Mouse (Mus musculus): Measurements from ENCODE around the gene Ppfia3.
"Not testable (repeated sequence)": the region's sequence is repeated elsewhere in the genome, so short reads cannot be mapped to it uniquely, and the experiment has no call there.

Gene Ppfia3

GRCm38 (mm10) chr7:45395129-45395541 is 28.3 kb upstream of the Ppfia3 start:
- in situ Hi-C loops (cut with MboI, MseI) = no loop called here

- in situ Hi-C loops (cut with MboI, MseI) = no loop called here
Measured at GRCm38 (mm10) chr7:45386077-45386476, 19.3 kb upstream of the Ppfia3 start.

DNA sequence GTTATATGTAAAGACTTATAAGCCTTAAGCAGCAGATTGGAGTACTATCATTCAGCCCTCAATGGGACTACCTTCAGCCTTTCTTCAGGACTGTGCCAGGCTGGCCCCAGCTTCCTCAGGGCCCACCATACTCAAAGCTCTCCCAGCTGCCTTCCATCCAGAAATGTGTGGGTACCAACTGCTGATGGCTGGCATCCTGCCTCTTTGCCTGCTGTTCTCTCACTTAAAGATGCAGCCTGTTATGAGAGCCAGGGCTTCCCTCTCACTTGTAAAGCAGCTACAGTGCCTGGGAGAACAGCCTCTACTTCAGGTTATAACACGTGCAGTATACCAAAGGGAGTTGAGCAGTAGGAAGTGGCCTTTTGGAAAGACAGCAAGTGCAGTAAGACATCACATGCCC is 9.2 kb upstream of the Ppfia3 start:
- in situ Hi-C loops (cut with MboI, MseI) = no loop called here

DNA sequence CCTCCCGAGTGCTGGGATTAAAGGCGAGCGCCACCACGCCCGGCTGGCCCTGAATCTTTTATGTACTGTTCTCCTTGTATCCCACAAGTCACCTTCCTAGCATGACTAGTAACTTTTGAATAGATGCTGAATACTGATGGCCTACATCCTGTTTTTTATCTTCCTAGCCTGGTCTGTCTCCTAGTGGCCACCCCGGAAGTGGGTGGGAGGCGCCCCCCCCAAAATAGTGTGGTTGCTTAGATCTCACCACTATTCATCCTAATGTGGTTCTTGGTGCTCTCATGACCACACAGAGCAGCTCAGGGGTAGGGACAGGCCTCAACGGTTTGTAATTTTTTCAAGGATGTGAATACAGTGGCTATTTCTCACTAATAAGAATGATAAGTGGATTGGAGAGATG is 7.8 kb upstream of the Ppfia3 start:
- in situ Hi-C loops (cut with MboI, MseI) = no loop called here

DNA sequence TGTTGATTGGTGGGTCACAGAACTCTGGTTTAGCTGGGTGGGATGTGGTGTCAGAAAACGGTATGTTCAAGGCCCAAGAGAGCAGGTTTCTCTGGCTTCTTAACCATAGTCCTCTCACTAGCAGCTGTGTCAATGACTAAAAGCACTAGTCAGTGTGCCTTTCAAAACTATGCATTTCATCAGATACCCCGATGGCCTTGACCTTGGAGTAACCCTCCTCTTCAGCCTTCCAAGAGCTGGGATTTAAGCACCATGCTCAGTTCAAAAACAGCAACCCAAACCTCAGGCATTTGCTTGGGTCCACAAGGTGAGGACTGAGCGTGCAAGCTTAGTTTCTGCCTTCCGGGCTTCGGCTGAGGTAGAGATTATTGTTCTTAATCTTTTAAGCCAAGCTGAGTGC is 5.6 kb upstream of the Ppfia3 start:
- in situ Hi-C loops (cut with MboI, MseI) = no loop called here

DNA sequence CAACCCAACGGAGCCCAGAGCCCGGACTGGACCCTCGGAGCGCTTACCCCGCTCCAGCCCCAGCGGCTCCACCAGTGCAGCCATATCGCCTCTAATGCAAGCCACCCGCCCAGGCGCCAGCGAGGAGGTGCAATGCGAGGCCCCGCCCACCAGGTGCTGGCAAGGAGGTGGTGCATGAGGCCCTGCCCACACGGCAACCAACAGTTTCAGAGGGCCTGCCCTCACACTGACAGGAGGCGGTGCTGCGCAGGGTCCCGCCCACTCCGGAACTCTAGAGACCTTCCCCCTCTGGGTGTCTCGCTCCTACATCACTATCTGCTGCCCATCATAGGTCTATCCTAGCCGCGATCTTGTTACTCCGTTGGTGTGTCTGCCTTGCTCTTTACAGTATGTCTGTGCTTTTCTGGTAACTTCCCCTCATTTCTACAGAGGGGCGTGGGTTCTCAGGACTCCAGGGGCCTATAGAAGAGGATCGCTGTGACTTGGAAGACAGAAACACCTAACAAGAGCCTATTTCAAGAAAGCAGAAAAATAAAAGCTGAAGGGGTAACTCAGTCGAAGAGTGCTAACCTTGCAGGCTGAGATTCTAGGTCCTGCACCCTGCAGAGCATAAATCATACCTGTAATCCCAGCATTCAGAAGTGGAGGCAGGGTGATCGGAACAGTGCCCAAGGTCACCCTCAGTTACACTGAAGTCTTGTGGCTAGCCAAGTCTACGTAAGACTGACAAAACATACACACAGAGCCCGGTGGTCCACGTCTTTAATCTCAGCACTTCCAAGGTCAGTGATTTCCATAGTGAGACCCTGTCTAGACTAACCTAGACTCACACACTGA is 3.9 kb upstream of the Ppfia3 start, which contains the start of gene Lin7b:
Gene Lin7b (minus strand): TSS at position 109 of the 837 bp plus-strand sequence.
- in situ Hi-C loops (cut with MboI, MseI) = no loop called here

GRCm38 (mm10) chr7:45369836-45370474 is 3.1 kb upstream of the Ppfia3 start:
- in situ Hi-C loops (cut with MboI, MseI) = no loop called here

DNA sequence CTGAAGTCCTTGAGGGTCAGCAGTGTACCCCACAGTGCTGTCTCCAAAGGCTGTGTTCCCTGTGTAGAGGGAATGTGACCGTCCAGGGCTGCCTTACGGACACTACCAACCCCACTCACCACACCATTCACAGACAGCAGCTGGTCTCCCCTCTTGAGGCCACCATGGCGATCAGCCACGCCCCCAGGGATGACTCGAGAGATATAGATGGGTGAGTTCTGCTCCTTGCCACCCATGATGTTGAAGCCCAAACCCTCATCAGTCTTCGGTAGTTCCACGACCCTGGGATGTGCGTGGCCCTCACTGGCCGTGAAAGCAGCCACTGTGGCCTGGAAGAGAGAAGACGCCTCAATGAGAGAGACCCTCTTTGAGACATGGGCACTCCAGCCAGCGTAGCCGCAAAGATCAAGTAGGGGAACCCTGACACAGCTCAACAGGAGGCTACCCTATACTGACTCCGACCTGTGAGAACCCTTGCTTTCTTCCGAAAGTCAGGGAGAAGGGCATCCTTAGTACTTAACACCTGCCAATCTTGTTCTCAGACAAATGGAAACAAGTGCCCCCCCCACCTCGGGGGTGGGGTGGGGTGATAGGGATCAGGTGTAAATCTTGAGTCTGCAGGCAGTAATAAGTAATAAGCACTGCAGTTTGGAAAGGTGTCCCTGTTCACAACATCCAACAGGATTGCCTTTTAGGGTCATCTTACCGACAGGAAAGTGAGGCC is 2.4 kb upstream of the Ppfia3 start:
- in situ Hi-C loops (cut with MboI, MseI) = no loop called here

DNA sequence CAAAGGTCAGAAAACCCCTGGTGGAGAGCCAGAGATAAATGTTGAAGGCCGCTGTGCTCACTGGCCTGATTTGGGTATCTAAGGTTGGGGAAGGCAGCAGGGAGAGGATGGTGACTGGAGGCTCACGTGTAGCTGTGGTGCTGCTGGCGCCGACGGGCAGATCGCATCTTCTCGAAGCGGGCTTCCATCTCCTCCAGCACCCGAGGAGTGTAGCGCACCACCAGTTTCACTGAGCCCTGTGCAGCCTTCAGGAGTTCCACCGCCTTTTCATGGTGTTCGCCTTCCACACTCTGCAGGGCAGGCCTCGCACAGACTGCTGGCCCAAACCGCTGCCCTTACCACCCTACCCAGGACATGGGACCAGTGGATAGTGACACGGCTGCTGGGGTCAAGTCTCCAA is 1.4 kb upstream of the Ppfia3 start:
- in situ Hi-C loops (cut with MboI, MseI) = no loop called here

GRCm38 (mm10) chr7:45367020-45367880 is 431 bp upstream of the Ppfia3 start:
- in situ Hi-C loops (cut with MboI, MseI) = no loop called here

DNA sequence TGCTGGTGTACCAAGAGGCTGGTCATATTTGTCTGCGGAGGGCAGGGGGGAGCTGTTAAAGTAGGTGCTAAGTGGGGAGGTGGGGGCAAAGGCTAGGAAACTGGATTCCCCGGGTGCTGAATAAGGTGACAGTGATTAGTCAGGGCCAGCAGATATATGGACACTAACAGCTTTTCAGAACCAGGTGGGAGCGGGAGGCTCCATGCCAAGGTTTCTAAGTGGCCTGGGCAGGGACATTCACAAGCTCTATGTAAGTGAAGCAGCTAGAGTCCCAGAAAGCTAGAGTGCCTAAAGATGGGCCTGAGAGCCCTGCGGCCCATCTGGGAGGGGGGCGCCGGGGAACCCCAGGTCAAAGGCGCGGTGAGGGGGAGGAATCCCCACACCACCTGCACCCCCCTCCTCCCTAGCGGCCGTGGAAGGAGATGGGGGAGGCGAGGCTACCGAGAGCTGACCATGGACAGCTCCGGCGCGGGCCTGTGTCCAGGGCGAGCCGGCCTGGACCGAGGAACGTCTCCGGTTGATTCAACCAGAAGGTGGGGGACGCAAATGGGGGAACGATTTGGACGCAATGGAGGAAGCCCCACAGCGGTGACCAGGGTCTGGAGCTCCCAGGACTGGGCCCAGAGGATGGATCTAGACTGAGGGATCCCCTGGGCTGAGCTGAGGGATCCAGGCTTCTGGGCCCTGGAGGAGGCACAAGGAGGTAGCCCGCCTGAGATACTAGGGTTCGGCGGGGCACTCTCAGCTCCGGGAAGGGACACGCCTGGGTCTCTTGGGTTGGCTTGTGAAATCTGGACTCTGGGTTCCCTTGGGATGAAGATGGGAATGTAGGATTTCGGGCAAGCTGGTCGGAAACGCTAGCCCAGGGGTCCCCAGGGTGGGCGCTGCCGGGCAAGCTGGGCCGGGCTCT is 822 bp downstream of the Ppfia3 start:
- in situ Hi-C loops (cut with MboI, MseI) = no loop called here

- in situ Hi-C loops (cut with MboI, MseI) = no loop called here
Measured at GRCm38 (mm10) chr7:45363983-45364382, 2.8 kb downstream of the Ppfia3 start.

GRCm38 (mm10) chr7:45362801-45363200 is 4.0 kb downstream of the Ppfia3 start:
- in situ Hi-C loops (cut with MboI, MseI) = no loop called here

DNA sequence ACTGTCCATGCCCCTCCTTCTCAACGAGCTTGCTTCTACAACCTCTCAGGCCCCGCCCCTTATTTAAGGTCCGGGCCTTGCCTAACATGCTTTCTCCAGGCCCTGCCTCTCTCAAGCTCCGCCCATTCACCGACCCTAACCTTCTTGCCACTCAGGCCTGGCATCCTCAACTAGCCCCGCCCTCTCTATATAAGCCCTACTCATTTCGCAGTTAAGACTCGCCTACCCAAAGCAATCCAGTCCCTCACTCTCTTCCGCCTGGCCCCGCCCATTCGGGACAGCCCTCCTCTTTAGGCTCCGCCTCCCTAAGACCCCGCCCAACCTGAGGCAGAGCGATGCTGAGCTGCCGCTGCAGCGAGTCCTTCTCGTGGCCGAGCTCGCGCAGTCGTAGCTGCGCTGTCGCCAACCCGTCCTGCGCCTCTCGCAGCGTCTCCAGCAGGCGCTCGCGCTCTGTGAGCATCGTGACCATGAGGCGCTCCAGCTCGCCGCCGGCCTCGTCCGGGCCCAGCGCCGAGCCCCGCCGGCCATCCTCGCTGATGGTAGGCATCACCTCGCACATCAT is 5.5 kb downstream of the Ppfia3 start:
- in situ Hi-C loops (cut with MboI, MseI) = no loop called here

DNA sequence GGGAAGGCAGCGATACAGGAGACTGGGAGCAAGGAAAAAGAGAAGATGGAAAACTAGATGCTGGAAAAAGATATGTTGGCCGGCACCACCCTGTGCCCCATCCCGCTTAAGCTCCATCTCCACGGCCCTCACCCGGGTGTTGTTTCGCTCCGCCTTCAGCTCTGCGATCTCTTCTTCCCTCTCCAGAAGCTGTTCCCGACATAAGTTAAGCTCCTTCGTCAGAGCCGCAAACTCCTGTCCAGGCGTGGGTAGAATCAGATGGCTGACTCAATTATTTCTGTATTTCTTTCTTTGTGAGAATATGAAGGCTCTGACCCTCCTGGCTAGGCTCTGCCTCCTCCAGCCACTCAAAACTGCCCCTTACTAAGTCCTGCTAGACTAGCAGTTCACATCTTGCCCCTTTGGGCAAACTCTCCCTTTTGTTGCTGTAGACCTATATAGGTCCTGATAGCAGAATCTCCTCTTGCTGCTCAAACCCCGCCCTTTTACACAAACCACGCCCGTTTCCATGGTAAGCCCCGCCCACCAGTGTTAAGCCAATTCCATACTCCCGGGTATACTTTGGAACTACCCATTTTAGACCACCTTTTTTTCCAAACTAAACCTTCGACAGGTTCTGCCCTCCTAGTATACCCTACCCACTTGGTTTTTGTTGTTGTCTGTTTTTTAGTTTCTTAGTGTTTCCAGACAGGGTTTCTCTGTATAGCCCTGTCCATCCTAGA is 6.3 kb downstream of the Ppfia3 start:
- in situ Hi-C loops (cut with MboI, MseI) = no loop called here

GRCm38 (mm10) chr7:45359081-45359480 is 7.7 kb downstream of the Ppfia3 start:
- in situ Hi-C loops (cut with MboI, MseI) = not testable (repeated sequence)

DNA sequence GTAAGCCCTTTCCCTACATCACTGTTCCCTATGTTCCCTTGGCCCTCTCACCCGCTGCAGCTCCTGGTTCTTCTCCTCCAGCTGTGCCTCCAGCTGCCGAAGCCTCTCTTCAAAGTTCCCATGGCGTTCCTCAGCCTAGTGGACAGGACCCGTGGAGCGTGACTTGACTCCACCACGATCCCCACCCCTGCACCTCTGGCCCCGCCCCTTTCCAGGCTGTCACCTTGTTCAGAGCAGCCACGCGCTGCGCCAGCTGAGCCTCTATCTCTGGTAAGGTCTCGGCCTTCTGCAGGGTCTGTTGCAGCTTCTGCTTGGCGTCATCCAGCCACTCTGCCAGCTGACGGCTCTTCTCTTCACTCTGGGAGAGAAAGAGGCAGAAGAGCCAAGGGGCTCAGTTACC is 10.7 kb downstream of the Ppfia3 start:
- in situ Hi-C loops (cut with MboI, MseI) = no loop called here

GRCm38 (mm10) chr7:45355318-45356020 is 11.3 kb downstream of the Ppfia3 start:
- in situ Hi-C loops (cut with MboI, MseI) = no loop called here

GRCm38 (mm10) chr7:45353041-45353440 is 13.8 kb downstream of the Ppfia3 start:
- in situ Hi-C loops (cut with MboI, MseI) = no loop called here
